Mouse (Mus musculus) stomach, postnatal 0 days (tissue): ENCODE results near the gene Pou2f3. TPM values are rescaled to one million over a fixed set of nuclear protein-coding genes. Genes with fewer than 3 reads are reported as not detected.

Source experiments
- ATAC-seq: fragments of 200-750 bp; cut with Nextera tagmentation; 2 replicates; pipeline ENCODE4 v1.8.0; 2017; ENCODE audit not compliant: low FRiP score, low TSS enrichment
- DNase-seq: peaks from one replicate; pipeline ENCODE4 v3.0.0-alpha.2; 2016; ENCODE audit warnings: low spot score
- H3K27ac ChIP-seq: fragments of 300-500 bp; sonication (generic); replicated peaks from 2 replicates; pipeline ENCODE4 v1.5.1; 2014; ENCODE audit warnings: mild to moderate bottlenecking, control low read depth
- H3K27me3 ChIP-seq: fragments of 300-500 bp; sonication (generic); 2 replicates; pipeline ENCODE4 v1.6.1; 2014; ENCODE audit warnings: low read length; ENCODE audit not compliant: control insufficient read depth, insufficient read depth
- H3K36me3 ChIP-seq: fragments of 300-500 bp; sonication (generic); 2 replicates; pipeline ENCODE4 v1.6.1; 2014; ENCODE audit warnings: low read length, mixed read lengths; ENCODE audit not compliant: control insufficient read depth, insufficient read depth
- H3K4me1 ChIP-seq: fragments of 300-500 bp; sonication (generic); replicated peaks from 2 replicates; pipeline ENCODE4 v1.6.1; 2014; ENCODE audit warnings: antibody characterized with exemption; ENCODE audit not compliant: control insufficient read depth, insufficient read depth
- H3K4me2 ChIP-seq: fragments of 300-500 bp; sonication (generic); replicated peaks from 2 replicates; pipeline ENCODE4 v1.6.1; 2014; ENCODE audit warnings: low read depth, mild to moderate bottlenecking, control low read depth, moderate library complexity
- H3K4me3 ChIP-seq: fragments of 300-500 bp; sonication (generic); 2 replicates; pipeline ENCODE4 v1.5.1; 2014; ENCODE audit warnings: low read depth, low read length, control low read depth
- H3K9ac ChIP-seq: fragments of 300-500 bp; sonication (generic); 2 replicates; pipeline ENCODE4 v1.6.1; 2014; ENCODE audit warnings: mild to moderate bottlenecking, low read length, control low read depth, mixed read lengths
- H3K9me3 ChIP-seq: fragments of 300-500 bp; sonication (generic); 2 replicates; pipeline ENCODE4 v1.6.1; 2016; ENCODE audit warnings: low read length; ENCODE audit not compliant: control insufficient read depth
- CTCF ChIP-seq: IDR thresholded peaks from 2 replicates; pipeline ENCODE4 v1.5.1; 2016; ENCODE audit warnings: antibody characterized with exemption, low read depth, mild to moderate bottlenecking, moderate library complexity
- EP300 ChIP-seq: optimal IDR thresholded peaks from 2 replicates; pipeline ENCODE3; 2016; ENCODE audit warnings: antibody characterized with exemption
- WGBS: fragments of 180-500 bp; shearing (Covaris S2); extraction: QIAGEN DNeasy Blood & Tissue Kit; methylation state at CpG from one replicate; pipeline ENCODE4 v1.1.7; 2014; 5-methylcytosine and 5-hydroxymethylcytosine counted together
- polyA plus RNA-seq: library from polyadenylated mRNA; unstranded; fragments of >200 nt; fragmentation: Nextera tagmentation; extraction: Ambion mirVana; gene quantifications from 2 replicates; pipeline ENCODE4 v1.2.1, GENCODE M21; 2015

The Pou2f3 gene
- polyA plus RNA-seq, 1 experiment from 2014 or later = 1.7 TPM

GRCm38 (mm10) chr9:43225481-43225880 lies 15.3 kb upstream of the Pou2f3 start:
- H3K27me3 ChIP-seq = no peaks in the 10 kb centered on the region
- WGBS = 30% methylated on average over 2 of the region's 2 CpGs
- peaks cover 3% of the 10 kb centered on the region for H3K36me3 ChIP-seq
- DNase-seq (no peak), ATAC-seq (no peak)
- no peaks in the 10 kb centered on the region for H3K9me3 ChIP-seq
- peaks cover 6% of the 10 kb centered on the region; the same call in 1 of the 2 replicates for H3K4me1 ChIP-seq
- no peak overlapping the region for H3K4me2 ChIP-seq
- peak overlapping the region; percentile 40; the same call in 1 of the 2 replicates for H3K27ac ChIP-seq
- TF ChIP-seq CTCF = no peak
- no peak for TF ChIP-seq EP300
- no peak overlapping the region for H3K9ac ChIP-seq
- no peak overlapping the region for H3K4me3 ChIP-seq

- Histone ChIP-seq H3K27me3 (no peaks in the 10 kb centered on the region), H3K36me3 (peaks cover 4% of the 10 kb centered on the region), H3K4me2 (no peak overlapping the region), H3K4me1 (peaks cover 6% of the 10 kb centered on the region; the same call in 1 of the 2 replicates), H3K4me3 (no peak overlapping the region), H3K9ac (no peak overlapping the region), H3K9me3 (no peaks in the 10 kb centered on the region), H3K27ac (peak overlapping the region; percentile 40; the same call in 1 of the 2 replicates)
- TF ChIP-seq EP300 (no peak), CTCF (no peak)
- 37% methylated on average over 10 of the region's 11 CpGs for WGBS
- ATAC-seq = no peak
- DNase-seq = no peak
Measured at GRCm38 (mm10) chr9:43224771-43225355, 14.7 kb upstream of the Pou2f3 start.

GRCm38 (mm10) chr9:43222429-43222715 lies 12.2 kb upstream of the Pou2f3 start:
- WGBS = 68% methylated on average over 8 of the region's 8 CpGs

GRCm38 (mm10) chr9:43221643-43222428 lies 11.7 kb upstream of the Pou2f3 start:
- Histone ChIP-seq H3K36me3 (peaks cover 4% of the 10 kb centered on the region), H3K9ac (no peak overlapping the region), H3K4me1 (0 out of 2 replicates have a peak, but pooled peaks cover 3% of the 10 kb centered on the region), H3K4me2 (no peak overlapping the region), H3K4me3 (no peak overlapping the region), H3K27ac (0 out of 2 replicates have a peak overlapping the region, but pooled peaks have one; percentile 49), H3K27me3 (no peaks in the 10 kb centered on the region), H3K9me3 (no peaks in the 10 kb centered on the region)
- DNase-seq (peak; percentile 85), ATAC-seq (0 out of 2 replicates have a peak, but pooled peaks have one; percentile 46)
- TF ChIP-seq EP300 = no peak
- TF ChIP-seq CTCF = peak; percentile 94
- 49% methylated on average over 18 of the region's 18 CpGs for WGBS

More at GRCm38 (mm10) chr9:43222429-43222715, 12.2 kb upstream of the Pou2f3 start:
- Histone ChIP-seq H3K9ac (no peak overlapping the region), H3K4me3 (no peak overlapping the region), H3K27ac (0 out of 2 replicates have a peak overlapping the region, but pooled peaks have one; percentile 49), H3K4me1 (0 out of 2 replicates have a peak, but pooled peaks cover 3% of the 10 kb centered on the region), H3K36me3 (peaks cover 4% of the 10 kb centered on the region), H3K9me3 (no peaks in the 10 kb centered on the region), H3K4me2 (no peak overlapping the region), H3K27me3 (no peaks in the 10 kb centered on the region)
- DNase-seq (no peak), ATAC-seq (no peak)
- no peak for TF ChIP-seq EP300
- peak; percentile 57 for TF ChIP-seq CTCF

DNA sequence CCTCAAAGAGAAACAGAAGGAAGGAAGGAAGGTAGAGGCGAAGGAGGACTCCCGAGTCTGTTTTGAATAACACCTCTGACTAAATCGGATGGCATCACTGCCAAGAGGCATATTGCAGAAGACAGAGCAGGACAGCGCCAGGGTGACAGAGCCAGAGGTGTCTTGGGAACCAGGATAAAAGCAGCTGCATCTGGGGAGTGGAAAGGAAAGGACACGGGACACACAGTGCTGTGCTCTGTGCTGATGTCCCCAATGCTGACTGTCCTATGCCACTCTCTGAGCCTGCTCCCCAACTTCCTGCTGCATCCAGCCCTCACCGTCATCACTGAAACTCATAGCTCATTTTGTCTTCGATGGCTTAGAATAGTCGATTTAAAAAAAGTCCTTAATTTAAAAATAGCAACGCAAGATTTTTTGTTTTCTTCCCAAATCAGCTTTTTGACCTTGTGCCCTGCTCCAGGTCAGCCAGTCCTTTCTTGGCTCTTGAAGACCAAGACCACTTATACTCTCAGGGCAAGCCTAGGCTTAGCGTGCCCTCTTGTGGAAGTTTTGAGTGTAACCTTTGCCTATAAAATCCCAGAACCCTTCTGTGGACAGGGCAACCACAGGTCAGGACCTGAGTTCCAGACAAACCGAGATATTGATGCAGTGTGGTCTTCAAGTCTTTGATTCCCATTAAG lies 742 bp upstream of the Pou2f3 start:
- TF ChIP-seq CTCF (peak; percentile 95), EP300 (no peak)
- no peaks in the 10 kb centered on the region for H3K9me3 ChIP-seq
- 0 out of 2 replicates have a peak, but pooled peaks have one; percentile 24 for ATAC-seq
- H3K4me3 ChIP-seq = no peak overlapping the region
- H3K27me3 ChIP-seq = no peaks in the 10 kb centered on the region
- peaks cover 4% of the 10 kb centered on the region; the same call in 1 of the 2 replicates for H3K4me1 ChIP-seq
- no peaks in the 10 kb centered on the region for H3K36me3 ChIP-seq
- peak overlapping the region; percentile 69 for H3K27ac ChIP-seq
- DNase-seq = peak; percentile 42
- peak overlapping the region; percentile 31 for H3K4me2 ChIP-seq
- H3K9ac ChIP-seq = 0 out of 2 replicates have a peak overlapping the region, but pooled peaks have one; percentile 23
- WGBS = 17% methylated on average over 11 of the region's 11 CpGs
